Mouse (Mus musculus) left cerebral cortex, postnatal 36 days (tissue): Measurements from ENCODE around the gene Dnah9. TPM values are rescaled to one million over a fixed set of nuclear protein-coding genes. Genes with fewer than 3 reads are reported as not detected.
A peak's percentile ranks its signal among the peaks of the same experiment; 100 is the strongest.

Experiments used
- DNase-seq, 2 experiments: peaks; one replicate each; pipeline ENCODE4 v3.0.0; 2021 to 2022; ENCODE audit warnings: low spot score in 2 of 2, mixed read lengths in 1 of 2
- intact Hi-C: fragments of 180-260 bp; cut with DNase I; formaldehyde crosslinking; loops from one replicate; pipeline ENCODE4 v1.15.1; 2025
- total RNA-seq, 2 experiments: library from RNA; stranded (reverse); gene quantifications; 2 replicates each; pipeline ENCODE4 v1.2.3; 2021

The Dnah9 gene
- total RNA-seq, 2 experiments from 2014 or later, result 2.4 to 3.5 TPM

DNA sequence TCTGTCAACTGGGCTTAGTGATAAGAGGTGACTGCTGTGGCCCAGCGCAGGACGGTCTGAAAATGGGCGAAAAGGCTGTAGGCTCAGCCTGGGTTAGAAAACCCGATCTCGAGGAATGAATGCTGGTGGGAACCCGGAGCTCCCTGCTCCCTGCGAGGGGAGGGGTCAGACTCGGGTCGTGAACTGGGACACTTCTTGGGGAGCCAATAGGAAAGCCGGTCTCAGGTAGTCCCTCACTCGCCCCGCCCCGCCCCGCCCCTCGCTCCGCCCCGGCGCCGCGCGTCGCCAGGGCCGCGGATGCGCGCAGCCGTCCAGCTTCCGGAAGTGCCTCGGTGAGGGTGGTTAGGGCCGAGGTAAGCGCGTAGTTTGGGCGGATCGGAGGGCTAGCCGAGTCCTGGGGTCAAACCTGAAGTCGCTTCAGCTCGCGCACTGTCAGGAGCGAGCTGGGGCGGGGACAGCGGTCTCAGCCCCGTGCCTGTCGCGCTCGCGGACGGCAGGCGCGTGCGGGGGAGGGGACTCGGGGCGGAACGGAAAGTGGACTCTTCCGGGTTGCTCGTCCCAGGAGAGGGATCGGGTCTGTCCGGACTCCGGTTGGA lies 361.3 kb downstream of the Dnah9 start, which contains the start of gene Zkscan6:
Zkscan6 (plus strand) TSS at position 267 of the 596 bp plus-strand sequence.
- DNase-seq, result peak; percentile 82 to 83
- intact Hi-C loops, result no loop called here

DNA sequence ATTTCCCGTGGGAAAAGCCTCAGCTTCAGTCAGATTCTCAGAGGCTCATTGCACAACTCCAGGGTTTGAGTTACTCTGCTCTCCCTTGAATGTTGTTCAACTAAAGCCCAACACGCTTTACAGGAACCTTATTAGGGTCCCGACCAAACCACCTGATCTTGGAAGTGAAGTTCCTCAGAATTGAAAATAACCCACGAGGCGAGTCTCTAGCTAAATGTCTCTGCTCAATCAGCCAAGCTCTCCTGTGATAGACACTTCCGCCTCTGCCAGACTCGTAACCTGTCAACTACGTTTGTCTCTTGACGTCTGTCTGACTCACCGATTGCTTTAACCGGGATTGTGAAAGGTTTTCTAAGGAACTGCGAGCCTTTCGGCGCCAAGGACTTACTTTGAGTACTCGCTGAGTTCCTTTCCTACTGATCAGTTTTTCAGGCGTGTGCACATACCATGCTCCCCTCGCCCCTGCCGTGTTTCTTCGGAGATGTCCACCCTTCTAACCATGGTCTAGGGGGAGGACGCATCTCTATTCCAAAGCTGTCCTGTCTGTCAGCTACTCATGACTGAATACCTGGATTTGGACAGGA lies 361.9 kb downstream of the Dnah9 start:
- peak in 1 of 2 experiments; percentile 27 for DNase-seq
- intact Hi-C loops, result no loop called here

DNA sequence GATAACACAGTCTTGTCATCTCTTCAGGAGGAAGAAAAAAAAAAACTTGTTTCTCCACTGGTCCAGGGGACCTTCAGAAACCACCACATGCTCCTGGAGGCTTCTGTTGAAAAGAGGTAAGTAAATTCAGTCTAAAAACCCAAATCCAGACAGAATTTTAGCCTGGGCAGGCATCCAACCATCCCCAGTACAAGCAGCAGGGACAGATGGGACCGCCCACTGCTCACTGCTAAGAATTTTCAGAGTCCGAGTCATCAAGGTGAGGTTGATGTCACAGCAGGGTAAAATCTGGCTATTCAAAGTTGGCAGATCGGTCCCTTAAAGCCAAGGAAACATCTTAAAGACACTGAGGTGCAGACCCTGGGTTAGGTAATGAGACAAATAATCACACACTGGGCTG lies 366.5 kb downstream of the Dnah9 start:
- intact Hi-C loops, result no loop called here
- peak; percentile 83 to 84 for DNase-seq

DNA sequence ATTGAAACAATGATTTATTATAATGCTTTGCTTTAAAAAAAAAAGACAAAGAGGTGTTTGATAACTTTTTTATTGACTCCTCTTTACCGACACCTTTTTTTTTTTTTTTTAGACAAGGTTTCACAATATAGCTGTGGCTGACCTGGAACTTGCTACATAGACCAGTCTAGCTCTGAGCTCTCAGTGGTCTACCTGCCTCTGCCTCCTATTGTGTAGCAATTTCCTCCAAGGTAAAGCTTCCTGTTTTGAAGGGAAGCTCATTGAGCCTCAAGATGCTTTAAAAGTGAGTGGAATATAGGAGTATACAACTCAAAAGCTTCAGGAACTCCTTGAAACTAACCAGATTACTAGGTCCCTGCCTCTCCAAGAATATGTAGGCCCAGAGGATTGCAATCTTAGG lies 372.5 kb downstream of the Dnah9 start:
- no peak for DNase-seq
- intact Hi-C loops, result no loop called here

DNA sequence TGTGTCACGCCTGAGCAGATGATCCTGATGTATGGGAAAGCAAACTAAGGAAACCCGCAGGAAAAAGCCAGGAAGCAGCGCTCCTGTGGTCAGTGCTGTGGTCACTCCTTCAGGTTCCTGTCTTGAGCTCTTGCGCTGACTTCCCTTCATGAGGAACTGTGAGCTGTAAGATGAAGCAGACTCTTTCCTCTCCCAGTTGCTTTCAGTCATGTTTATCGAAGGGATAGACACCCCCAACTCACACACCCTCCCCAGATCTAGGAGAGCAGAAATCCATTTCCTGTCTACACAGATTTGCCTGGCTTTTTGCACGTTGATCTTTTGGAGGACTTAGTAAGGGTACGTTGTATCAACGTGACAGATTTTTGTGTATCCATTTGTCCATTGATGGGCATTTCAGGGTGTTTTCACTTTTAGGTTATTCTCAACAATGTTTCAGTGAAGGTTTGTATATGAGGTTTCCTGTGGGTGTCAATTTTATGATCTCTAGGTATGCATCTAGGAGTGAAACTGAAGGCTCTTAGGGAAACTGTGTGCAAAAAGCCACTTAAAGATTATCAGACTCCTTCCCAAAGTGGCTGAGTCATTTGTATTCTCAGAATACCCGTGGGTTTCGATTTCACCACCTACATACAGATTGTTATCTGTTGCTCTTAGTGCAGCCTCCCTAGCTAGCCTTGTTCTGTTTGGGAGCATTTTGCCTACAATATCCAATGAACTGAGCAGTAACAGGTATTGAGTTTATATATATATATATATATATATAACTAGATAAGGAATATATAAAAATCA lies 373.7 kb downstream of the Dnah9 start:
- intact Hi-C loops, result no loop called here
- no peak for DNase-seq

DNA sequence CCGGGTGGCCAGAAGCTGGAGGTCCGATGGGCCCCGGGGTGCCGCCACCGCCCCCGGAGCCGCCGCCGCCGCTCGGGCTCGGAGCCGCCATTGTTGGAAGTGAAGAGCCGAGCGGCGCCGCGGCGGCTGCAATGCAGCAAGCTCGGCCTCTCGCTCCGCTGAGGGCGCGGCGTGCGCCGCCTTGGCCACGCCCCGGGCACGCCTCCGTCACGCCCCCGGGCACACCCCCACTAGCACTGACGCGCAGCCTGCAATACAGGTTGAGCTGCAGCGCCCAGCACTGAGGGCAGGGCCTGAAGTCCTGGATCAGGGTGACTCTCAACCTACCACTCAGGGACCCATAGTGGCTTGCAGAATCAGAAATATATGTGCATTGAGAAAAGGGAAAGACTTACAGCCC lies 380.2 kb downstream of the Dnah9 start, which contains the start of gene Map2k4:
Map2k4 (minus strand) TSS at position 144 of the 400 bp plus-strand sequence.
- intact Hi-C loops, result loop anchor here (5.0 kb wide), 1 partner anchor 71 kb away; no protein-coding TSS in a partner anchor
- DNase-seq, result peak; percentile 90

DNA sequence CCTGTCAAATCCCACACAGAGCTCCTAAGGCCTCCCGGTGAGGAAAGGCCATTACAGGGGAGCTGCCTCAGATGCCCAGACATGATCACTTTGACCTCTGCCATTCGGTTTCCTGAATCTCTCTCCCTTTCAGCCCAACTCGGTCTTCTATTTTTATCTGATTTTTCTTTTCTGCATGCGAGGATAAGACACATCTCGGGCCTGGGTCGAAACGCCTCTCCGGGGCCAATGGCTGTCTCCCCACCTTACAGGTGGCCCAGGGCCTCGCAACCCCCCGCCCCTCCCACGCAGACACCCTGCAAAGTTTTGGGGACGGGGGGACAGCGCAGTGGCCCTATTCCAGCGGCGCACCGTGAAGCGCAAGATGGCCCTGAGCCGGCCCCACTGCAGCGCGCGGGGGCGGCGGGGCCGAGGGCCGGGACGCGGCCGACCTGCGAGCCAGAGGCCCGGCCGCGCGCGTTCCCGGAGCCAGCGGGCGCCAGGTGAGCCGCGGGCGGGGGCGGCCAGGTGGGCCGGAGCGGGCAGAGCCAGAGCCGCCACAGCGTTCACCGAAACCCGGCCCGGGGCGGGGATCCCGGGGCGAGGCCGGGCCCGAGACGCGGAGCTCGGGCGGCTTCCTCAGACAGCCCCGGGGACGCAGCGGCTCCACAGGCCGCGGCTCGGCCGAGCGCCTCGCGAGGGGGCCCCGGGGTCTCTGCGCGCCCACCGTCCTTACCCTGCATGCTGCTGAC lies 380.8 kb downstream of the Dnah9 start:
- peak; percentile 34 to 65 for DNase-seq
- intact Hi-C loops, result loop anchor here (5.0 kb wide), 1 partner anchor 70 kb away; no protein-coding TSS in a partner anchor

DNA sequence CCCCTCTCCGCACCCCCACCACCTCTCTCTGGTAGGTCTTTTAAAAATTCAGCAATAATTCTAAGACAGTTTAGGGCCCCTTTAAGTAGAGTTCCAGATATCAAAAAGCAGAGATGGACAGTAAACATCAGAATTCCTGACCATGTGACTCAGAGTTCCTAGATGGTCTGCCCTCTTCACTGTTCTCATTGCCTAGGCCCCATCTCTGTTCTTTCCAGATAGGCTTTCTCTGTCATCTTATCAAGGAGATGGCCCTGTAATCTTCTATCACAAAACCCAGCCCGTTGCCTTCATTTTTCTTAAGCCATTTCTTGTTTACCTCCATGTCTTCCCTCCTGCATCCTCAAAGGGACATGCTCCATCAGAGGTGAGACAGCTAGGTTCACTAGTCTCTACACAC lies 382.2 kb downstream of the Dnah9 start:
- DNase-seq, result no peak
- intact Hi-C loops, result loop anchor here (5.0 kb wide), 1 partner anchor 69 kb away; no protein-coding TSS in a partner anchor

DNA sequence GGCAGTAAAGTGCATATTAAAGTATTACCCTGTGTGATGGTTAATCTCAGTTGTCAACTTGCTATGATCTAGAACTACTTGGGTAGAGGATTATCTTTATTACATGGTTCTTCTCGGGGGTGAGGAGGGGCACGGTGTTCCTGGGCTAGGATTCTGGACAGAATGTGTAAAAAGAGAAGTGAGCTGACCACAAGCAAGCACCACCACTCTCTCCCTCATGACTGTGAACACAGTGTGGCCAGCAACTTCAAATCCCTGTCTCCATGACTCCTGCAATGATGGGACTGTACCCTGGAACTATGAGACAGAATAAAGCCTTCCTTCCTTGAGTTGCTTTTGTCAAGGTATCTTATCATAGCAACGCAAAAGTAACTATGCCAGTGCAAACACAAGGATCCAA lies 386.8 kb downstream of the Dnah9 start:
- intact Hi-C loops, result no loop called here
- no peak for DNase-seq
